Mouse (Mus musculus): ENCODE measurements around the gene Stk39. TPM values are rescaled to one million over a fixed set of nuclear protein-coding genes. Genes with fewer than 3 reads are reported as not detected.
A peak's percentile ranks its signal among the peaks of the same experiment; 100 is the strongest.
"Not testable (repeated sequence)": the region's sequence is repeated elsewhere in the genome, so short reads cannot be mapped to it uniquely, and the experiment has no call there.

Stk39 gene
- polyA plus RNA-seq, 1 experiment from 2014 or later: 20.0 TPM

- Histone ChIP-seq H3K27me3 (no peaks in the 10 kb centered on the region), H3K4me1 (peaks cover 23% of the 10 kb centered on the region), H3K9me3 (replicated peaks) (no peaks in the 10 kb centered on the region), H3K9ac (no peak overlapping the region), H3K36me3 (no peaks in the 10 kb centered on the region), H3K27ac (no peak overlapping the region), H3K4me2 (no peak overlapping the region), H3K4me3 (replicated peaks) (no peak overlapping the region)
- ATAC-seq (replicated peaks; ENCODE audit: low FRiP score): no peak
- 94% methylated on average over 3 of the region's 3 CpGs for WGBS
These were observed 230.0 kb downstream of the Stk39 start for GRCm38 (mm10) chr2:68242069-68242468.

DNA sequence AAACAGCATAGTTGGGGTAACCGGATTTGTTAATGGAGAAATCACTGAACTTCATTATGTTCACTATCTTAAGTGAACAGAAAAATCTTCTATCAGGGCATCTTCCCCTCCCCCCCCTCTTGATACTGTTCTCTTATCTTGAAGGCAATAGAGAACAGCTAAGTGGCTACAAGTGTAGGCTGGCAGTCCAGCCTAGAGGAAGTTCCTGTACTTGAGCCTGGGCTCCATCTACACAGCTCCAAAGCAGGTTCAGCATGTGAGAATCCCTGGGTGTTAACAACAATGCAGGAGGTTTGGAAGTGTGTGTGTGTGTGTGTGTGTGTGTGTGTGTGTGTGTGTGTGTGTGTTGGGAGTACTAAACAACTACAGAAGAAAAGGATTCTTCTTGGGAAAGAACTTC is 230.4 kb downstream of the Stk39 start:
- Histone ChIP-seq H3K4me2 (no peak overlapping the region), H3K4me1 (peaks cover 20% of the 10 kb centered on the region), H3K9ac (no peak overlapping the region), H3K9me3 (replicated peaks) (no peaks in the 10 kb centered on the region), H3K27me3 (no peaks in the 10 kb centered on the region), H3K27ac (no peak overlapping the region), H3K36me3 (no peaks in the 10 kb centered on the region), H3K4me3 (replicated peaks) (no peak overlapping the region)
- no peak for ATAC-seq (replicated peaks; ENCODE audit: low FRiP score)
- WGBS: 100% methylated on average over 1 of the region's 1 CpGs

GRCm38 (mm10) chr2:68239415-68239814 is 232.7 kb downstream of the Stk39 start:
- not testable (repeated sequence) for H3K27me3 ChIP-seq; H3K9me3 ChIP-seq (replicated peaks); H3K4me2 ChIP-seq; H3K4me3 ChIP-seq (replicated peaks); ATAC-seq (replicated peaks; ENCODE audit: low FRiP score); H3K36me3 ChIP-seq; H3K9ac ChIP-seq
- 18% methylated on average over 4 of the region's 4 CpGs for WGBS
- Histone ChIP-seq H3K4me1 (peaks cover 12% of the 10 kb centered on the region), H3K27ac (peak overlapping the region; percentile 61; the same call in 1 of the 2 replicates)

GRCm38 (mm10) chr2:68232929-68233328 is 239.1 kb downstream of the Stk39 start:
- H3K4me1 ChIP-seq: peaks cover 5% of the 10 kb centered on the region; the same call in 1 of the 2 replicates
- H3K27me3 ChIP-seq: no peaks in the 10 kb centered on the region
- no peaks in the 10 kb centered on the region for H3K36me3 ChIP-seq
- ATAC-seq (replicated peaks; ENCODE audit: low FRiP score): no peak
- H3K9me3 ChIP-seq (replicated peaks): no peaks in the 10 kb centered on the region
- 81% methylated on average over 5 of the region's 5 CpGs for WGBS
- no peak overlapping the region for H3K4me3 ChIP-seq (replicated peaks)
- H3K27ac ChIP-seq: no peak overlapping the region
- no peak overlapping the region for H3K9ac ChIP-seq
- no peak overlapping the region for H3K4me2 ChIP-seq

DNA sequence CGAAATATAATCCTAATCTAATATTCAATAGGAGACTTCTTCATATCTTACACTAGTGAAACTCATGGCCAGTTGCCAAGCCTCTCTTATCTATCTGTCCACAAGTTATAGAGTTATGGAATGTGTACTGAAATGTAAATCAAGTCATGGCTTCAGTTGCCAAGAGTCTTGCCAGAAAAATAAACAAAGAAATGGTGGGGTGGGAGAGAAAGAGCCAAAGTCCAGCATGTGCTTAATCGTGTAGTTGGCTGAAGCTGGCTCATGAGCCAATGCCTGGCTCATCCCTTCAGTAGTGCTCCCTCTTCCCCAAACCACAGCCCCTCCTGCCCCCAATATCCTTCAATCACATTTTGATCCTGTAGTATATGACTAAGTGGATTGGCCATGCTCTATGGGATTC is 242.2 kb downstream of the Stk39 start:
- WGBS: 73% methylated on average over 2 of the region's 2 CpGs
- Histone ChIP-seq H3K4me2 (no peak overlapping the region), H3K36me3 (no peaks in the 10 kb centered on the region), H3K27me3 (no peaks in the 10 kb centered on the region), H3K4me1 (peaks cover 5% of the 10 kb centered on the region; the same call in 1 of the 2 replicates), H3K27ac (no peak overlapping the region), H3K9me3 (replicated peaks) (no peaks in the 10 kb centered on the region), H3K4me3 (replicated peaks) (no peak overlapping the region), H3K9ac (no peak overlapping the region)
- ATAC-seq (replicated peaks; ENCODE audit: low FRiP score): 0 out of 2 replicates have a peak, but pooled peaks have one; percentile 22

DNA sequence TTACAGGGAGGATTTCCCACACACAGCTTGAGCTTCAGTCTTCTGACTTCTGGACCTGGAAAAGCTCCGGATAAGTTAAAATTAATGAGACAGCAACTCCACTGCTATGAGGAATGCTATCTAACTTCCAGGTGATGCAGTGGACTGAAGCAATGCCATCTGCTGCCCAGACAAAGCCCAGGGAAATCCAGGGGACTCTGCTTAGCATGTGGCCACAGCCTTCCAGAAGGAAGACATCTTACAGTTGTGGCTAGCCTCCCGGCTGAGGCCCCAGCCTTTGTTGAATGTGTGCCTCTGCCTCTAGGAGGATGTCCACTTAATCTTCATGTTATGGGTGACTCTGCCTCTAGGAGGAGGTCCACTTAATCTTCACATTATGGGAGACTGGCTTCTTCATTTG is 243.0 kb downstream of the Stk39 start:
- Histone ChIP-seq H3K9ac (no peak overlapping the region), H3K4me2 (no peak overlapping the region), H3K27me3 (no peaks in the 10 kb centered on the region), H3K9me3 (replicated peaks) (no peaks in the 10 kb centered on the region), H3K27ac (no peak overlapping the region), H3K36me3 (no peaks in the 10 kb centered on the region), H3K4me1 (peaks cover 6% of the 10 kb centered on the region), H3K4me3 (replicated peaks) (no peak overlapping the region)
- no peak for ATAC-seq (replicated peaks; ENCODE audit: low FRiP score)
- 52% methylated on average over 2 of the region's 2 CpGs for WGBS

DNA sequence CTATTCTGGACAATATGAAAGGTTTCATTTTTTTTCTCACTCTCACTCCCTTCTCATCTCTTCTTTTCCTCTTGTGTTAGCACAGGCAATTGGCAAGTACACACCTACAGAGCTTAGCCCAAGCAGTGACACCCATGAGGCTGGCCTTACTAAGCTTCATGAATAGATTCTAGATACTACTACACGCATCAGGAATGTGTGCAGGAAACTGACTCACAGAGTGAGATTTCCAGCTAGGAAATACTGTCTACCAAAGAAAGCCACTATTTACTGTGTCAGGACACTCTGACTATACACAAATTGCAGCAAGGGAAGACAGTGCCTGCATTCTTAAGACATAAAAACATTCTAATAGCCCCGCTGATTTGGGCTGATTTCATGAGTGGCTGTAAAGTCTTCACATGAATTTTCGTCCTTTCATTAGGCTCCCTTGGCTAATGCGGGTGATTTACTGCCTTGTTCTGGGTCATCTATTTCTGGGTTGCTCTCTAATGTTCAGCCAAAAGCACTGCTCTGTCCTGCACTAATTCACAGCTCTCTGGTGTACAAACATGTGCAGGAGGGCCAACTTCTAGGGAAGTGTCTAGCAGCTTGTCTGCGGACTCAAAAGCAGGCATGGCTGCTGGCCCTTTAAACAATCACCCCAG is 249.7 kb downstream of the Stk39 start:
- no peak overlapping the region for H3K9ac ChIP-seq
- H3K9me3 ChIP-seq (replicated peaks): no peaks in the 10 kb centered on the region
- 10% methylated on average over 5 of the region's 5 CpGs for WGBS
- no peaks in the 10 kb centered on the region for H3K27me3 ChIP-seq
- H3K4me3 ChIP-seq (replicated peaks): no peak overlapping the region
- H3K27ac ChIP-seq: peak overlapping the region; percentile 75
- H3K4me2 ChIP-seq: no peak overlapping the region
- H3K36me3 ChIP-seq: peaks cover 9% of the 10 kb centered on the region; the same call in 1 of the 2 replicates
- peaks cover 40% of the 10 kb centered on the region for H3K4me1 ChIP-seq
- ATAC-seq (replicated peaks; ENCODE audit: low FRiP score): peak; percentile 80

- no peaks in the 10 kb centered on the region for H3K27me3 ChIP-seq
- no peak overlapping the region for H3K27ac ChIP-seq
- H3K9ac ChIP-seq: no peak overlapping the region
- peaks cover 9% of the 10 kb centered on the region; the same call in 1 of the 2 replicates for H3K36me3 ChIP-seq
- WGBS: 60% methylated on average over 4 of the region's 4 CpGs
- no peaks in the 10 kb centered on the region for H3K9me3 ChIP-seq (replicated peaks)
- no peak overlapping the region for H3K4me3 ChIP-seq (replicated peaks)
- no peak overlapping the region for H3K4me2 ChIP-seq
- H3K4me1 ChIP-seq: peaks cover 40% of the 10 kb centered on the region
- ATAC-seq (replicated peaks; ENCODE audit: low FRiP score): no peak; the same call in 1 of the 2 replicates
These were observed 250.8 kb downstream of the Stk39 start for GRCm38 (mm10) chr2:68221226-68221625.

DNA sequence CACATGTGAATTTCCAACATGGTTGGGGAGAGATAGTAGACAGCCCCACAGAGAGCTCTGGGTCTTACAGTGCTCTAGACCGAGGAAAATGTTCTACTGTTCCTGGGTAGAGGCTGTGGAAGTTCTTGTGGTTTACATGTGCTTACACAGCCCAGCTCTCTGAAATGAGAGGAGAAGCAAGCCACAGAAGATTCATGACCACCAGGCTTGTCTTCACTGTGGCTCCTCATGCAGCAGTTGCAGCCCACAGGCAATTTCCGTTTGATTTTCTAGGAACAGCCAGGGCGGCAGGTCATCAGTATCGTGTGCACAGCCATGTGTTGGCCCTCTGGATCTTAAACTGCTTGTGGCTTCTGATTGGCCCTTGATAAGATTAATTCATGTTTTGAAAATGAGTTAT is 252.2 kb downstream of the Stk39 start:
- peaks cover 40% of the 10 kb centered on the region for H3K4me1 ChIP-seq
- peaks cover 9% of the 10 kb centered on the region; the same call in 1 of the 2 replicates for H3K36me3 ChIP-seq
- H3K4me3 ChIP-seq (replicated peaks): no peak overlapping the region
- no peak overlapping the region for H3K4me2 ChIP-seq
- ATAC-seq (replicated peaks; ENCODE audit: low FRiP score): no peak
- H3K9me3 ChIP-seq (replicated peaks): no peaks in the 10 kb centered on the region
- no peak overlapping the region for H3K27ac ChIP-seq
- no peaks in the 10 kb centered on the region for H3K27me3 ChIP-seq
- H3K9ac ChIP-seq: no peak overlapping the region
- 50% methylated on average over 4 of the region's 4 CpGs for WGBS

GRCm38 (mm10) chr2:68215176-68215575 is 256.9 kb downstream of the Stk39 start:
- ATAC-seq (replicated peaks; ENCODE audit: low FRiP score): no peak

GRCm38 (mm10) chr2:68214400-68214799 is 257.7 kb downstream of the Stk39 start:
- no peak overlapping the region for H3K9ac ChIP-seq
- WGBS: 85% methylated on average over 6 of the region's 6 CpGs
- no peak overlapping the region for H3K4me2 ChIP-seq
- no peak for ATAC-seq (replicated peaks; ENCODE audit: low FRiP score)
- no peak overlapping the region for H3K27ac ChIP-seq
- H3K4me3 ChIP-seq (replicated peaks): no peak overlapping the region
- peaks cover 6% of the 10 kb centered on the region; the same call in 1 of the 2 replicates for H3K4me1 ChIP-seq
- H3K9me3 ChIP-seq (replicated peaks): no peaks in the 10 kb centered on the region
- 0 out of 2 replicates have a peak, but pooled peaks cover 1% of the 10 kb centered on the region for H3K36me3 ChIP-seq
- no peaks in the 10 kb centered on the region for H3K27me3 ChIP-seq

More at GRCm38 (mm10) chr2:68215176-68215575, 256.9 kb downstream of the Stk39 start:
- Histone ChIP-seq H3K27ac (no peak overlapping the region), H3K27me3 (no peaks in the 10 kb centered on the region), H3K4me3 (replicated peaks) (no peak overlapping the region), H3K9ac (no peak overlapping the region), H3K9me3 (replicated peaks) (no peaks in the 10 kb centered on the region), H3K36me3 (peaks cover 9% of the 10 kb centered on the region; the same call in 1 of the 2 replicates), H3K4me1 (peaks cover 13% of the 10 kb centered on the region), H3K4me2 (no peak overlapping the region)
- WGBS: 77% methylated on average over 11 of the region's 11 CpGs

GRCm38 (mm10) chr2:68211443-68211842 is 260.6 kb downstream of the Stk39 start:
- no peak overlapping the region for H3K27ac ChIP-seq
- H3K4me1 ChIP-seq: no peaks in the 10 kb centered on the region
- no peaks in the 10 kb centered on the region for H3K36me3 ChIP-seq
- no peak for ATAC-seq (replicated peaks; ENCODE audit: low FRiP score)
- WGBS: 82% methylated on average over 7 of the region's 7 CpGs
- no peak overlapping the region for H3K4me3 ChIP-seq (replicated peaks)
- H3K9me3 ChIP-seq (replicated peaks): no peaks in the 10 kb centered on the region
- H3K27me3 ChIP-seq: no peaks in the 10 kb centered on the region
- H3K4me2 ChIP-seq: no peak overlapping the region
- no peak overlapping the region for H3K9ac ChIP-seq

GRCm38 (mm10) chr2:68196245-68196644 is 275.8 kb downstream of the Stk39 start:
- no peak overlapping the region for H3K4me2 ChIP-seq
- no peaks in the 10 kb centered on the region for H3K36me3 ChIP-seq
- no peak overlapping the region for H3K9ac ChIP-seq
- no peak overlapping the region for H3K4me3 ChIP-seq (replicated peaks)
- WGBS: 48% methylated on average over 4 of the region's 4 CpGs
- H3K27me3 ChIP-seq: no peaks in the 10 kb centered on the region
- H3K9me3 ChIP-seq (replicated peaks): no peaks in the 10 kb centered on the region
- peak; percentile 86 for ATAC-seq (replicated peaks; ENCODE audit: low FRiP score)
- no peaks in the 10 kb centered on the region for H3K4me1 ChIP-seq
- H3K27ac ChIP-seq: no peak overlapping the region
